Mouse (Mus musculus) embryo, embryonic 10 days (tissue): Measurements from ENCODE around the gene Igf2r.
"Not testable (repeated sequence)": the region's sequence is repeated elsewhere in the genome, so short reads cannot be mapped to it uniquely, and the experiment has no call there.

Experiments
- DNase-seq: peaks from one replicate; pipeline ENCODE4 v3.0.0-alpha.2; 2015; ENCODE audit warnings: low spot score

Igf2r gene

DNA sequence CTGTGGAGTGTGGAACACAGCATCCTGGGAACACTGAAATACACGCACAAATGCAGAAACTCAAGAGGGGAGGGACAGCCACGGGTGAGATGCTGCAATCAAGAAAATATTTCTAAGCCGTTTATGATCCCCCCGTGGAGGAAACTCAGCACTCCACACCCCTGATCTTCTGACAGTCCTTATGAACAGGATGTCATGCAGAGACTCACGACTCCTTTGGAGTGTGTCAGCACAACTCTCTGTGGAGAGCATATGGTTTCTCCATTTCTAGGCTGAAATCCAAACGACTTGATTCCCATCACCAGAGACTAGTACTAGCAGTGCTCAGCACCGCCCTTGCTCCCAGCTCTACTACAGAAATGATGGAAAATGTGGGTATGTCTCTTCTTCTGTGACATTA lies 51.2 kb downstream of the Igf2r start:
- no peak for DNase-seq

DNA sequence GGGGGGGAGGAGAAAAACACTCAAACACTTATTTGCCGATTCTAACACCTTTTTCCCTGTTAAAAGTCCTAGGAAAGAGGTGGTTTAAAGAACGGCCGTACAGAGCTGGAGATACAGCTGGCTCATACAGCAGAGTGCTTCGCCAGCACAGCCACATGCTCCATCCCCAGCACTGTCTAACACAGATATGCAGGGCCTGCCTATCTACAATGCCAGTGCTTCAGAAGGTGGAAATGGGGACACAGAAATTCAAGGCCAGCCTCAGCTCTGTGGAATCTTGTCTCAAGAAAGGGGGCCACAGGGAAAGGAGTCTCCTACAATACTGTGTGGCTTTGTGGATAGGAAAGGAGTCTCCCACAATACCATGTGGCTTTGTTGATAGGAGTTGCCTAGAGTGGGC lies 52.0 kb downstream of the Igf2r start:
- DNase-seq = no peak

DNA sequence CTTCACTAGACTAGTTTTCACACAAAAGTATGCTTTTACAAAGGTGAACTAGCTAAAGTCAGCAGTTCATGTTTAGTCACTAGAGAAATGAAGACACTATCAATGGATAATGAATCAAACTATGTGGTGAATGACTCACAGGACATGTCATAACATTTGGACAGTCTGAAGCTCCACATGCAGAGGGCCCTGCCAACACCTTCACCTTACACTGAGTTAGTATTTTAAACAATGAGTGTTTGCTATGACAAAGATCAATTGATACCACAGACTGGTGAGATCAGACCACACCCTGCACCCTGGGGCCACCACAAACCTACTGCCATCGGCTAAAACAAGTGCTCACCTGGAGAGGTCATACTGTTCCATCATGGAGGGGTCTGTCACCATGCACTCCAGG lies 54.4 kb downstream of the Igf2r start:
- no peak for DNase-seq

- DNase-seq = no peak
Measured at GRCm38 (mm10) chr17:12714080-12714561, 55.3 kb downstream of the Igf2r start.

GRCm38 (mm10) chr17:12712993-12713392 lies 56.5 kb downstream of the Igf2r start:
- DNase-seq = no peak

DNA sequence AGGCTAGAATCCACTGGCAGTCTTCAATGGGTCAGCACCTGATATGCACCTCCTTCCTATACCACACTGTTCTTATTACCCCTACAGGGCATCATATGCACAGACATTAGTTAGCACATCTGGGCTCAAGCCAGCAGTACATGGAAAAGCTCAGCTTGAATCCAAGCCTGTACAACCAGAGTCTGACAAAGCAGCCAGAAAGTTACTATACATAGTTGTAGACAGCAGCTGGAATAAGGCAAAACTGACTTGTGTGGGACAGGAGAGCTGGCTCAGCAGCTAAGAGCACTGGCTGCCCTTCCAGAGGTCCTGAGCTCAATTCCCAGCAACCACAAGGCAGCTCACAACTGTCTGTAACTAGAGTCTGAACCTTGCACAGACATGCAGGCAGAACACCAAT lies 57.3 kb downstream of the Igf2r start:
- DNase-seq = no peak

DNA sequence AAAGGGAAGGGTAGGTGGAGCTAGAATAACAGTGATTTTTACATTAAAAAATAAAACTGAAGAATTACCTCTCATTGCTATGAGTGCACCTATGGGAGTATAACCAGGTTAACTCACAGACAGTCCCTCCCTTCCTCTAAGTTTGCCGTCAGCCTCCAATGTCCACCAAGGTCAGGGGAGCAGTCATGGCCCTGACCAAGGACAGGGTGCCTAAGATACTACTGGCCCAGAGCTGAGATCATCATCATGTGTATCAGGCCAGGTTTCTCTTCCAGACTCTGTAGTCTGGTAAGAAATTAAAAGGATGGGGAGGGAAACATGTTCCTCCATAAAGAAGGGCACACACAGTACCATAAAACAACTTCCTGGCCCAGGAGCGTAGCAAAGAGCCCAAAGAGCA lies 58.5 kb downstream of the Igf2r start:
- DNase-seq = no peak

GRCm38 (mm10) chr17:12710050-12710780 lies 59.2 kb downstream of the Igf2r start:
- DNase-seq = no peak

DNA sequence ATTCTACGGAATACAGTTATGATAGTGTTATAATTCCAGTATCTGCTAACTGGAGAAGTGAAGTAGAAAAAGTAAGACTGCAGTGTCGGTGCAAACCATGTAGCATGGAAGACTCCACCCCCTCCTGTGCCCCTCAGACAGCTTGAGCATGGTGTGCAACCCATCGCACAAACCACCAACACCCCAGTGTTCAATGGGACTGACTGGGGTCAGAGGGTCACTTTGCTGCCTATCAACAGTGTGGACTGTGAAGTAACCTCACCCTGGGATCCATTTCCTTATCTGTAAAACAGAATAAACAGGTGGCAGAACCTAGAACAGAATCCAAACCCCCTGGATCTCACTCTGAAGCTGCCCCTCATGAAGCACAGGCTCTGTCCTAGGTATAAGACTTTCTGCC lies 61.1 kb downstream of the Igf2r start:
- no peak for DNase-seq

DNA sequence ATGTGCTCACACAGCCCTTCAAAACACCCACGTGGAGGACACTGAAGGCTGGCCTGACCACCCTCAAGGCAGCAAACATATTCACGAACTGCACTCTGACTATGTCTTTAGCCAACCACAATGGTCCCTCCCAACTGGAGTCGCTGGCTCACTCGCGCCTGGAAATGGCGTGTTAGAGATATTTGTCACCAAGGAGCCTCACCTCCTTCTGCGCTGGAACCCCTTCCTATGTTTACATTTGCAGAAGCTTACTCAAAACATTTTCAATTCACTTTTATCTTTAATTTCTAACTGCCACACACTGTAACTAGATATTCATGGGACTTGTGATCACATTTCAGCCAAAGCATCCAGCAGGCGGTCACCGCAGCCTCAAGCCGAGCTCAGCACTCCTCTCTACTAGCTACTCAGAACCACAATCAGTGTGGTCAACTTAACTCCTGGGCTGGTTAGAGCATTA lies 62.8 kb downstream of the Igf2r start:
- no peak for DNase-seq

DNA sequence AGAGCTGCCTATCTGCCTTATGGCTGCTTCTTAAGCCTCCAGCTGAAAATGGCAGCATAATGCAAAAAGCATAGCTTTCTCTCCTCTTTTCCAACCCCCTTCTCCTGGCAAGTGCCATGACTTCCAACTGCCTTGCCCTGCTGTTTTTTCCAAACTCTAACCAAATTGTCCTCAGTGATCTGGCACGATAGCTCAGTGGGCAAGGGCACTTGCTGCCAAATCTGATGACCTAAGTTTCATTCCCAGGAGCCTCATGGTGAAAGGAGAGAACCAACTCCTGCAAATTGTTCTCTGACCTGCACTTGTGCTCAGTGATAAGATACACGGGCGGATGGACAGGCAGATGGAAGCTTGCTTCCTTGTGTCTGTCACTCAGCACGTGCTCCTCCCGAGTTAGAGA lies 66.6 kb downstream of the Igf2r start:
- no peak for DNase-seq

DNA sequence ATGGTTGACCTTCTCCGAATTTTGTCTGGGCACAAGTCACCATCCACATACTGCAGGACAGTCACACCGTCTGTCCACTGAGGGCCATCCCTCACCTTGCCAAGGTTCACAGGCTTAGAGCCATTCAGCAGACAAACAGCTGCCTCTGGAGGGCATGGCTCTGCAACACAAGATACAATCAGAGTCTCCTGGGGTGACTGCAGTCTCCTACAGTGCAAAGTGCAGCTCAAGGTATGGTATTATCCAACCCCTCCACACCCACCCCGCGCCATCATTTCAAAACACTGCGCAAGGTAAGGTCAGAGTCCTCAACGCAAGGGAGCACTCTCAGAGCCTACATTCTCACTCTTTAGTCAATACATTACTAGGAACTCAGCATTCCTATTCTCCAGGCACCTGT lies 69.1 kb downstream of the Igf2r start:
- no peak for DNase-seq

DNA sequence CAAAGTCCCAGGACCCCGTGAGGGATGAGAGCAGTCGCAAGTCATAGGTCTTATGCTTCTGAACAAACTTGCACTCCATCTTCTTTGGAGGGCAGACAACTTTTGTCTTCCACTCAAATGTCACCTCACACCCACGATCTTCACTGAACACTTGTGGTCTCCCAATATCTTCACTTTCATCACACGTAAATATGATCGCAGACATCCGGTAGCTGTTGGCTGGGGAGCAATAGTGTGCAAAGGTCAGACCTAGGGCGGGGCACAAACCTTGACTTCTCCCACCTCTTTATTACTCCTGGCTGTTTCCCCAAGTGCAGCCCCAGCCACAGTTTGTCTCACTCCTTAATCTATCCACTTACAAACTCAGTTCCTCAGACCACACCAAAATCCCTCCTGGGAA lies 77.6 kb downstream of the Igf2r start:
- no peak for DNase-seq

GRCm38 (mm10) chr17:12689537-12689936 lies 79.9 kb downstream of the Igf2r start:
- DNase-seq = peak; percentile 51

DNA sequence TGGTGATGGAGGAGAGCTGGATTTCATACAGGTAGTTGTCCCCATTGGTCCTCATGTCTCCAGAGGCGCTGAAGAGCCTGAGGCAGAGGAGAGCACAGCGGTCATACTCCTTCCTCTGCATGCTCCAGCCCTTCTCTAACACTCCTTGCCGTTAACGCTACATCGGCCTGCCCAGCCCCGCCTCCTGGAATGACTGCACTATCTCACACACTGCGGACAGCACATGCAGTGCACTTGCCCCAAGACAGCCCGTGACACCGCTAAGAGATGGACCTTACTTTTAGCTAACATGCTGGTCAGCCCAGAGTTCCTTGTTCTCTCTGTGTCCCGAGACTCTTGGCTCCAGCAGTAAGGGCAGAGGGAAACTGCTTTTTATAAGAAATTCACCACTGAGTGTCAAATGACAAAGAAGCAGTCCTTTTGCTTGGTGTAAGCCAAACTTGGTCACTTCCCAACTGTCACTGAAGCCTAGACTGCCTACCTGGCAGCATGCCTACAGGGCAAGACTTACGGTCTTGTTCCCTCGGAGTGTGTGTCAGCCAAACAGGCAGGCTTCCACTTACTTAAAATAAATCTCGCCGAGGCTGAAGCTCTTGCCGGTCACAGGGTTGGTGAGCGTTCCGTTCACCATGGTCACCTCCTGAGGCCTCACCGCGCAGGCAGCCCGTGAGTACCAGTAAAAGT lies 80.9 kb downstream of the Igf2r start:
- no peak for DNase-seq

DNA sequence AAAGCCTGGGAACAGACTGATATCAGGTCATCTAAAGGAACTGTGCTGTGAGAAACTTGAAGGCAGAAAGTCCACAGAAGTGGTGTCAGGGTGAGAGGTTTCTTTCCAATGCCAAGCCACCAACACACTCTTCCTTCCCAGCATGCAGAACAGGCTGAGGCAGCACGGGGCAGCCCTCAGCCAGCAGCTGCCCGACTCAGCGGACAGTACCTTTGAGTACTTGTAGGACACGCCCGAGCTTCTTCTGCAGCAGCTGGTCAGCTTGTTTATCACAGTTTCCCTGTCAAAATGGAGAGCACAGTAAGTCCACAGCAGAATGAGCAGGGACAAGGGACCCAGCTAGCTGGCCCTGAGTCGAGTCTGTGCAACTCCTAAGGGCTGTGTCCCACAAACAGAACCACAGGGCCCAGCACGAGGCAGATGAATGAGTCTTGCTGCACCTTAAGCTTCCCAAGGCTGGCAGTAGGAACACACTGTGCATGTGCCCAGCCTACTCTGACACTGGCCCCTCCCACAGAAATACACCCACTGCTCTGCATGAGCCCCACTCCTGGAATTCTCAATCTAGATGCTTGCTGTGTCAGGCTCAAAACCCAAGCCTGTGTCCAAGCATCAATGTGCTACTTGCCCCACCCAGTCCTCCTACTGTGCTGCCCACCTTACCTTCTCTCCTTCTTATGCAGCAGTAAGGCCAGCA lies 84.4 kb downstream of the Igf2r start:
- no peak for DNase-seq

GRCm38 (mm10) chr17:12684412-12684811 lies 85.1 kb downstream of the Igf2r start:
- no peak for DNase-seq

- no peak for DNase-seq
Measured at GRCm38 (mm10) chr17:12683582-12683981, 85.9 kb downstream of the Igf2r start.

- DNase-seq = no peak
Measured at GRCm38 (mm10) chr17:12678261-12678660, 91.2 kb downstream of the Igf2r start.

- no peak for DNase-seq
Measured at GRCm38 (mm10) chr17:12677139-12677538, 92.3 kb downstream of the Igf2r start.

GRCm38 (mm10) chr17:12675646-12676045 lies 93.8 kb downstream of the Igf2r start, which contains the start of gene Slc22a1:
Slc22a1 (minus strand) TSS chr17:12675829.
- DNase-seq = no peak

GRCm38 (mm10) chr17:12674980-12675379 lies 94.5 kb downstream of the Igf2r start:
- DNase-seq = not testable (repeated sequence)

- DNase-seq = no peak
Measured at GRCm38 (mm10) chr17:12673871-12674270, 95.6 kb downstream of the Igf2r start.
